Mouse (Mus musculus): ENCODE measurements around the gene Enpp5.

DNA sequence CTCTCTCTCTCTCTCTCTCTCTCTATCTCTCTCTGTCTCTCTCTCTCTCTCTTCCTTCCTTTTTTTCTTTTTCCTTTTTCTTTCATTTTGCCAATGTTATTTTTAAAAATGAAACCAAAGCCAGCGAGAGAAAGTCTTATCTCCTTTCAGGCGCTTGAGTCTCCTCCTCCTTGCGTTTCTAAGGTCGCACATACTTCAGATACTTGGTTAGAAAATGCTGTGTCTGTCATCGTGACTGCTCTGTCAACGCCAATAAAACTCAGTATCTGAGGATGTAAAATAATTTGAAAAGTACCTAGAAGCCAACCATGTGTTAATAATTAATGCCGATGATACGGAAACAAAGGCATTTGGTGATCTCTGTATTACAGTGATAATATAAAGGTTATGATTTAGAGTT, 57.4 kb downstream of the Enpp5 start:
- TF ChIP-seq BHLHE40 (IDR thresholded peaks at IDR 0.05; ENCODE audit: borderline replicate concordance, low read depth, low read length) = no peak
- no peak for TF ChIP-seq USF1 (IDR thresholded peaks at IDR 0.05; ENCODE audit: low read depth, low read length)
- no peak for TF ChIP-seq USF2 (IDR thresholded peaks at IDR 0.05; ENCODE audit: borderline replicate concordance in 1 of 2, insufficient read depth in 1 of 2, low read depth in 1 of 2, low read length in 2 of 2)

Data from MEL (cell line).